21 mouse cellular contexts compared by ENCODE assay signal in genomic region chr3:132837134-132837533, GRCm38 (mm10).
A peak's percentile ranks its signal among the peaks of the same experiment; 100 is the strongest.
DNase-seq lines count a peak whose midpoint lies in the region; ATAC-seq and TF ChIP-seq lines count a peak whose summit lies in the region.
"Had no signal": no experiment of that assay in that cellular context is flagged by ENCODE, and none has a peak within 500 bp of the region (broad histone marks: within the 10 kb centered on the region; RNA-seq: fewer than 3 reads in every experiment).

No protein-coding gene starts in this region.

- H3K4me2 ChIP-seq in midbrain, embryonic 11.5 days = no peak overlapping the region
- no peak overlapping the region for H3K4me2 ChIP-seq in midbrain, embryonic 16.5 days (ENCODE audit: low read length)

- TF ChIP-seq POLR2A in heart, adult 2 months (IDR thresholded peaks at IDR 0.05; ENCODE audit: insufficient read depth, low read depth, low read length) = no peak

- intact Hi-C loops in heart, adult 2 months (cut with DNase I) = no loop called here
- intact Hi-C loops in heart, postnatal 36 days (cut with DNase I) = no loop called here

- no peaks in the 10 kb centered on the region; the same call in none of the 2 replicates for H3K36me3 ChIP-seq in heart, adult 2 months (ENCODE audit: control insufficient read depth, insufficient read depth, low read length)
- peaks cover 19% of the 10 kb centered on the region; the same call in 1 of the 2 replicates for H3K36me3 ChIP-seq in heart, embryonic 10.5 days
- H3K36me3 ChIP-seq in midbrain, embryonic 11.5 days (ENCODE audit: control insufficient read depth, insufficient read depth, low read length) = peaks cover 7% of the 10 kb centered on the region
- H3K36me3 ChIP-seq in midbrain, embryonic 16.5 days (ENCODE audit: control insufficient read depth, insufficient read depth, low read length) = peaks cover 27% of the 10 kb centered on the region

- DNase-seq in heart, adult 11 months = peak; percentile 74
- no peak for DNase-seq in heart, adult 2 months
- DNase-seq in heart, embryonic 10.5 days (ENCODE audit: low spot score) = peak; percentile 19
- no peak for DNase-seq in heart, postnatal 36 days
- DNase-seq in midbrain, embryonic 11.5 days (ENCODE audit: low spot score, missing footprints) = peak; percentile 60
- DNase-seq: adrenal gland, adult 2 months; adrenal gland, adult 8-10 months; adrenal gland, postnatal 10 days; adrenal gland, postnatal 14 days; adrenal gland, postnatal 25 days; adrenal gland, postnatal 36 days; B cell, adult 2 months; cerebellum, adult 11 months; cerebellum, adult 11-12 months; cerebellum, adult 18-20 months had no signal

- no peak for TF ChIP-seq CTCF in heart, adult 2 months (IDR thresholded peaks at IDR 0.05)

- no peak overlapping the region for H3K9ac ChIP-seq in heart, adult 2 months (ENCODE audit: low read depth, low read length)
- no peak overlapping the region for H3K9ac ChIP-seq in midbrain, embryonic 11.5 days (ENCODE audit: low read length)
- no peak overlapping the region for H3K9ac ChIP-seq in midbrain, embryonic 16.5 days (ENCODE audit: low read depth, low read length)

- no peaks in the 10 kb centered on the region for H3K27me3 ChIP-seq in heart, adult 2 months (ENCODE audit: control insufficient read depth, insufficient read depth, low read length)
- H3K27me3 ChIP-seq in heart, embryonic 10.5 days (ENCODE audit: insufficient read depth, poor library complexity, severe bottlenecking) = no peaks in the 10 kb centered on the region
- no peaks in the 10 kb centered on the region for H3K27me3 ChIP-seq in midbrain, embryonic 11.5 days (ENCODE audit: control insufficient read depth, insufficient read depth, low read length)
- H3K27me3 ChIP-seq in midbrain, embryonic 16.5 days (ENCODE audit: control insufficient read depth, insufficient read depth, low read depth, low read length) = no peaks in the 10 kb centered on the region
- H3K27me3 ChIP-seq: CH12.LX, Patski had no signal

- no peak for ATAC-seq in midbrain, embryonic 11.5 days (ENCODE audit: low FRiP score)
- ATAC-seq in midbrain, embryonic 16.5 days = no peak
- ATAC-seq: activated CD4-positive, CD25-positive, alpha-beta regulatory T cell, adult 4 months; CD4-positive, CD25-positive, alpha-beta regulatory T cell, adult 4 months; Patski had no signal

- H3K9me3 ChIP-seq in heart, embryonic 10.5 days = no peaks in the 10 kb centered on the region
- H3K9me3 ChIP-seq in midbrain, embryonic 11.5 days (ENCODE audit: control insufficient read depth, low read length) = no peaks in the 10 kb centered on the region
- no peaks in the 10 kb centered on the region for H3K9me3 ChIP-seq in midbrain, embryonic 16.5 days (replicated peaks; ENCODE audit: control insufficient read depth, low read length, poor library complexity, severe bottlenecking)
- H3K9me3 ChIP-seq: G1E had no signal

- H3K4me1 ChIP-seq in heart, adult 2 months (ENCODE audit: control insufficient read depth, insufficient read depth, low read length) = peaks cover 4% of the 10 kb centered on the region
- peaks cover 9% of the 10 kb centered on the region; the same call in 1 of the 2 replicates for H3K4me1 ChIP-seq in heart, embryonic 10.5 days
- no peaks in the 10 kb centered on the region for H3K4me1 ChIP-seq in midbrain, embryonic 11.5 days (ENCODE audit: control insufficient read depth, insufficient read depth, low read length)
- no peaks in the 10 kb centered on the region for H3K4me1 ChIP-seq in midbrain, embryonic 16.5 days (ENCODE audit: control insufficient read depth, insufficient read depth, low read length)

- no peak overlapping the region for H3K4me3 ChIP-seq in heart, adult 2 months
- no peak overlapping the region for H3K4me3 ChIP-seq in heart, embryonic 10.5 days
- no peak overlapping the region for H3K4me3 ChIP-seq in midbrain, embryonic 11.5 days (ENCODE audit: low read depth, low read length)
- no peak overlapping the region for H3K4me3 ChIP-seq in midbrain, embryonic 16.5 days (ENCODE audit: low read depth, low read length)

- no peaks in the 10 kb centered on the region for H3K79me2 ChIP-seq in heart, adult 2 months (replicated peaks; ENCODE audit: control insufficient read depth, insufficient read depth, low read length)

- H3K27ac ChIP-seq in heart, adult 2 months = no peak overlapping the region
- H3K27ac ChIP-seq in heart, embryonic 10.5 days = no peak overlapping the region
- H3K27ac ChIP-seq in midbrain, embryonic 11.5 days (ENCODE audit: low read depth, low read length) = no peak overlapping the region
- H3K27ac ChIP-seq in midbrain, embryonic 16.5 days (ENCODE audit: low read length) = no peak overlapping the region

- WGBS in heart, adult 2 months = 86% methylated on average over 4 of the region's 4 CpGs
- WGBS in heart, embryonic 10.5 days = 76% methylated on average over 4 of the region's 4 CpGs
- 88% methylated on average over 4 of the region's 4 CpGs for WGBS in midbrain, embryonic 11.5 days
- WGBS in midbrain, embryonic 16.5 days = 83% methylated on average over 4 of the region's 4 CpGs

- TF ChIP-seq EP300 in heart, adult 2 months (IDR thresholded peaks at IDR 0.05; ENCODE audit: insufficient read depth, low read depth, low read length) = no peak

Comparison
In these comparisons a context has a peak if more than half of its experiments do, and no peak if none do; other contexts are left out.
1. DNase-seq: peak in heart, adult 11 months (single experiment), heart, embryonic 10.5 days (single experiment) and midbrain, embryonic 11.5 days (single experiment); none in heart, adult 2 months (0 of 2) and heart, postnatal 36 days (0 of 2).